Mouse (Mus musculus) G1E-ER4 (cell line): ENCODE results near the gene Kansl1l. TPM values are rescaled to one million over a fixed set of nuclear protein-coding genes. Genes with fewer than 3 reads are reported as not detected.

Source experiments
- GATA1 ChIP-seq: IDR thresholded peaks from one replicate; pipeline ENCODE4 v1.8.0; 2012; ENCODE audit warnings: low read length, inconsistent platforms
- polyA plus RNA-seq: library from polyadenylated mRNA; stranded (reverse); fragments of >175 nt; gene quantifications from 2 replicates; pipeline ENCODE4 v1.2.3, GENCODE M21; 2012

Gene Kansl1l
- polyA plus RNA-seq = 0.71 and 1.1 TPM in 2 replicates

- TF ChIP-seq GATA1 = no peak
These were observed at the start of gene Kansl1l for GRCm38 (mm10) chr1:66817453-66817839. Gene Kansl1l, minus strand, starts transcription at chr1:66817562.

DNA sequence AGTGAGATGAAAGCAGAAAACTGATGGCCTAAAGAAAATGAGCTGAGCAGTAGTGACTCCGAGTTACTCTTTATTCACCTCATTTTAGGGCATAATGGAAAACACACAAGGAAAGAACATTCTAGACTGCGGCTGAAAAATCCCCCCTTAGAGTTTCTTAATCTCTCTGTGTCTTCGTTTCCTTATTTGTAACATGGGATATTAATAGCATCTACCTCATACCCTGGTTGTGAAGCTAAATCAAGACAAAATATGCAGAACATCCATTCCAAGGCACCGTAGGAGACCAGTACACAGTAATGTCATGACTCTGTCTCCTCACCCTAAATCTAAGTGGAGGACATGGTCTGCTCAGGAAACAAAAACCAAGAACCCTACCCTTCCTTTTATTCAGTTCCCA lies 48.3 kb upstream of the Kansl1l start:
- no peak for TF ChIP-seq GATA1

DNA sequence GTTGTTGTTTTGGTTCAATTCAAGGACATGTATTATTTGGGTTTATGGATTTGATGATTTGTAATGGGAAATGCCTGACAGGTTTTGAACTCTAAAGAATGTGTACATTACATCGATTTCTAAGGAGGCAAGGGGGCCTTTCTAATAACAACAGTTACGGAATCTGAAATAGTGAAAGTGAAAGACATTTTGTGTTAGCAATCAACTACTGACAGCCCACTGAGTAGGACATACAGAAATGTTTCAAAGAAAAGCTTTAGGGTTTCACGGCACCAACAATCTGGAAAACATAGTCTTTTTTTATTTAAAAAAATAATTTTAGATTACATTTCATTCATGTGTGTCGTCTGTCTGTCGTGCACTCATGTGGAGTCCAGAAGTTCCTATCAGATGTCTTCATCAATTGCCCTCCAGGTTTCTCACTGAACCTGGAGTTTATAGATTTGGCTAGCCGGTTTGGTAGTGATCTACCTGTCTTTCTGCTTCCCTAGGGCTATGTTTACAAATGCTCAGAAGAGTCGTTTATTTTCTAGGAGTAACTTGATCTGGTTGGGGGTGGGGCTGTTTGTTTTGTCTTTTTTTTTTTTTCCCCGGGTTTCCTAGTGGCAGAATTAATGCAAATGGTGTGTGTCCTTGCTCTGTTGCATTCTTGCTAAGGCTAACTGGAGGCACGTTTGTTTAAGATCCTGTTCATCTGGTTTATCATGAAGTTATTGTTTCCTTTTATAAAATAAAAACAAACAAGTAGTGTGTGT lies 46.6 kb upstream of the Kansl1l start:
- no peak for TF ChIP-seq GATA1

GRCm38 (mm10) chr1:66862712-66863511 lies 45.5 kb upstream of the Kansl1l start, which contains the start of gene Acadl:
Gene Acadl, minus strand, starts transcription at chr1:66863277.
- TF ChIP-seq GATA1 = no peak

- no peak for TF ChIP-seq GATA1
These were observed 44.7 kb upstream of the Kansl1l start for GRCm38 (mm10) chr1:66861764-66862672.

GRCm38 (mm10) chr1:66847506-66847905 lies 30.1 kb upstream of the Kansl1l start:
- no peak for TF ChIP-seq GATA1

GRCm38 (mm10) chr1:66845690-66846318 lies 28.4 kb upstream of the Kansl1l start:
- TF ChIP-seq GATA1 = no peak

DNA sequence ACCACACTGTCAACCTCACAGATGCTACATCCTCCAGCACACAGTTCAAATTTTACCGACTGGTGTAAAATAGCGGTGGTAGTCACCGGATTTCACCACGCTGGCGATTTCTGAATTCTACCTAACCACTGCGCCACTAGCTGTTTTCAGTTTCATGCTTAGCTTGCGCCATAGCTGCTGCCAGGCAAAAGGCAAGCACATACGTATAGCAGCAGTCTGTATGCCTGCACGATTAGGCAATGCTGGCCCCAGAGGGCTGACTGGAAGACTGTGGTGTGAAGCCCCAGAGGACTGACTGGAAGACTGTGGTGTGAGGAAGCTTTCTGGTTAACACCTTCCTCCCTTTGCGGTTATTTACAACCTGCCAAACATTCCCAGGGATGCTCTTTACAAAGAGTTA lies 24.6 kb upstream of the Kansl1l start:
- TF ChIP-seq GATA1 = no peak

GRCm38 (mm10) chr1:66841510-66841909 lies 24.1 kb upstream of the Kansl1l start:
- TF ChIP-seq GATA1 = no peak

GRCm38 (mm10) chr1:66839755-66840438 lies 22.5 kb upstream of the Kansl1l start:
- TF ChIP-seq GATA1 = no peak

GRCm38 (mm10) chr1:66839135-66839534 lies 21.8 kb upstream of the Kansl1l start:
- TF ChIP-seq GATA1 = no peak

DNA sequence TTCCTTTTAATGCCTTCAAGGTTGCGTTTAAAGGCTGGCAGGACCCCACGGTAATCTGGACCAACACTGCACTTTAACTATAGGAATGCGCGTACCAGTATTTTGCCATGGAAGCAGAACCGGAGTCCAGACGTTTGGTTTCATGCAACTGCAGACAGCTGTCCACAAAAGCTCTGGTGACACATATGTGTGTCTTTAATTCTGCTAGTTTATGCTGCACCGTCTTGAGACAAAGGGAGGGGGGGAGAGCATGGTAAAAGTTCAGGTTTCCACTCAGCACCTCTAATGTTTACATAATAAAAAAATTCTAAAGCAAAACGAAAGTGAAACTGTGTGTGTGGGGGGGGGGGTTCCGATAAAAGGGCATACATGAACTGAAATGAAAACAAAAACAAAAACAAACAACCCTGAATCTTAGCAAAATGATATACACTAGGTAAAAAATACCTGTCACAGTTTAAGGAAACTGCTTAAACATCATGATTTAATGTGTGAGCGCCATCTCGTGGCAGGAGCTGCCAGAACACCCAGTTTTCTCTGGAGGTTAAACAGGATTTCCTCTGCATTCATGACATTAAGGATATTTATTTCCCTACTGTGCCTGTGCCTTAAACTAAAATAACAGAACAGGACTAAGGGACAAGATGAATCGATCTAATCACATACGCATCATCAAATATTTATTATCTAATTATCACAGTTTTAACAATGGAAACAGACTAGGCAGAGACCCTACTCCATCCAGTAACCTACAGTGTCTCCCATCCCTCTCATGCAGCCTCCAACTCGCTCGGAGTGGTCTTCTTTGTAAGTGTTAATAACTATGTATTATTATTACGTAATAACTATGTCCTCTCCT lies 21.1 kb upstream of the Kansl1l start:
- no peak for TF ChIP-seq GATA1

GRCm38 (mm10) chr1:66837207-66837606 lies 19.8 kb upstream of the Kansl1l start:
- no peak for TF ChIP-seq GATA1
